Mouse (Mus musculus): ENCODE results near the gene Gm10974. TPM values are rescaled to one million over a fixed set of nuclear protein-coding genes. Genes with fewer than 3 reads are reported as not detected.

The Gm10974 gene
- polyA plus RNA-seq (2015; fragmentation: Nextera tagmentation; extraction: Ambion mirVana), result not detected in 2 replicates

- Histone ChIP-seq H3K36me3 (ENCODE audit: control insufficient read depth, insufficient read depth, low read length) (no peaks in the 10 kb centered on the region), H3K4me2 (ENCODE audit: low read length) (no peak within 1 kb of the TSS), H3K27ac (ENCODE audit: low read length) (no peak within 1 kb of the TSS), H3K4me3 (ENCODE audit: low read depth, low read length) (no peak within 1 kb of the TSS), H3K9me3 (replicated peaks; ENCODE audit: control insufficient read depth, low read length, poor library complexity, severe bottlenecking) (no peaks in the 10 kb centered on the region), H3K9ac (ENCODE audit: low read depth, low read length) (no peak within 1 kb of the TSS), H3K27me3 (ENCODE audit: control insufficient read depth, insufficient read depth, low read depth, low read length) (no peaks in the 10 kb centered on the region), H3K4me1 (ENCODE audit: control insufficient read depth, insufficient read depth, low read length) (no peaks in the 10 kb centered on the region)
- no peak for ATAC-seq
- 54% methylated on average over 2 of the region's 2 CpGs for WGBS
Measured at GRCm38 (mm10) chr7:66365904-66366303, at the start of gene Gm10974. Gene Gm10974, plus strand, starts transcription at chr7:66365905.

GRCm38 (mm10) chr7:66318147-66318546 lies 47.6 kb upstream of the Gm10974 start:
- Histone ChIP-seq H3K36me3 (ENCODE audit: control insufficient read depth, insufficient read depth, low read length) (no peaks in the 10 kb centered on the region), H3K9me3 (replicated peaks; ENCODE audit: control insufficient read depth, low read length, poor library complexity, severe bottlenecking) (0 out of 2 replicates have a peak, but pooled peaks cover 5% of the 10 kb centered on the region), H3K27me3 (ENCODE audit: control insufficient read depth, insufficient read depth, low read depth, low read length) (no peaks in the 10 kb centered on the region), H3K4me2 (ENCODE audit: low read length) (no peak overlapping the region), H3K4me3 (ENCODE audit: low read depth, low read length) (no peak overlapping the region), H3K9ac (ENCODE audit: low read depth, low read length) (no peak overlapping the region), H3K27ac (ENCODE audit: low read length) (no peak overlapping the region), H3K4me1 (ENCODE audit: control insufficient read depth, insufficient read depth, low read length) (peaks cover 6% of the 10 kb centered on the region)
- no peak for ATAC-seq
- 91% methylated on average over 6 of the region's 6 CpGs for WGBS

GRCm38 (mm10) chr7:66320996-66321395 lies 44.7 kb upstream of the Gm10974 start:
- Histone ChIP-seq H3K4me1 (ENCODE audit: control insufficient read depth, insufficient read depth, low read length) (peaks cover 6% of the 10 kb centered on the region), H3K9me3 (replicated peaks; ENCODE audit: control insufficient read depth, low read length, poor library complexity, severe bottlenecking) (no peaks in the 10 kb centered on the region), H3K27me3 (ENCODE audit: control insufficient read depth, insufficient read depth, low read depth, low read length) (no peaks in the 10 kb centered on the region), H3K4me2 (ENCODE audit: low read length) (no peak overlapping the region), H3K4me3 (ENCODE audit: low read depth, low read length) (no peak overlapping the region), H3K27ac (ENCODE audit: low read length) (0 out of 2 replicates have a peak overlapping the region, but pooled peaks have one; percentile 8), H3K9ac (ENCODE audit: low read depth, low read length) (no peak overlapping the region), H3K36me3 (ENCODE audit: control insufficient read depth, insufficient read depth, low read length) (no peaks in the 10 kb centered on the region)
- peak; percentile 48; the same call in 1 of the 2 replicates for ATAC-seq
- 48% methylated on average over 5 of the region's 5 CpGs for WGBS

- Histone ChIP-seq H3K4me2 (ENCODE audit: low read length) (no peak overlapping the region), H3K9me3 (replicated peaks; ENCODE audit: control insufficient read depth, low read length, poor library complexity, severe bottlenecking) (no peaks in the 10 kb centered on the region), H3K36me3 (ENCODE audit: control insufficient read depth, insufficient read depth, low read length) (no peaks in the 10 kb centered on the region), H3K4me1 (ENCODE audit: control insufficient read depth, insufficient read depth, low read length) (peaks cover 6% of the 10 kb centered on the region), H3K4me3 (ENCODE audit: low read depth, low read length) (no peak overlapping the region), H3K27ac (ENCODE audit: low read length) (no peak overlapping the region), H3K27me3 (ENCODE audit: control insufficient read depth, insufficient read depth, low read depth, low read length) (no peaks in the 10 kb centered on the region), H3K9ac (ENCODE audit: low read depth, low read length) (no peak overlapping the region)
- WGBS, result 76% methylated on average over 9 of the region's 9 CpGs
- no peak for ATAC-seq
Measured at GRCm38 (mm10) chr7:66323252-66324015, 42.3 kb upstream of the Gm10974 start.

GRCm38 (mm10) chr7:66325419-66326053 lies 40.2 kb upstream of the Gm10974 start:
- no peaks in the 10 kb centered on the region for H3K36me3 ChIP-seq (ENCODE audit: control insufficient read depth, insufficient read depth, low read length)
- H3K4me1 ChIP-seq (ENCODE audit: control insufficient read depth, insufficient read depth, low read length), result peaks cover 6% of the 10 kb centered on the region
- ATAC-seq, result no peak
- H3K9me3 ChIP-seq (replicated peaks; ENCODE audit: control insufficient read depth, low read length, poor library complexity, severe bottlenecking), result no peaks in the 10 kb centered on the region
- no peaks in the 10 kb centered on the region for H3K27me3 ChIP-seq (ENCODE audit: control insufficient read depth, insufficient read depth, low read depth, low read length)
- WGBS, result 68% methylated on average over 3 of the region's 3 CpGs
- no peak overlapping the region for H3K9ac ChIP-seq (ENCODE audit: low read depth, low read length)
- H3K27ac ChIP-seq (ENCODE audit: low read length), result no peak overlapping the region
- no peak overlapping the region for H3K4me3 ChIP-seq (ENCODE audit: low read depth, low read length)
- no peak overlapping the region for H3K4me2 ChIP-seq (ENCODE audit: low read length)

GRCm38 (mm10) chr7:66327516-66327915 lies 38.2 kb upstream of the Gm10974 start:
- H3K27me3 ChIP-seq (ENCODE audit: control insufficient read depth, insufficient read depth, low read depth, low read length), result no peaks in the 10 kb centered on the region
- H3K9me3 ChIP-seq (replicated peaks; ENCODE audit: control insufficient read depth, low read length, poor library complexity, severe bottlenecking), result no peaks in the 10 kb centered on the region
- H3K9ac ChIP-seq (ENCODE audit: low read depth, low read length), result no peak overlapping the region
- no peak overlapping the region for H3K27ac ChIP-seq (ENCODE audit: low read length)
- WGBS, result 53% methylated on average over 2 of the region's 2 CpGs
- no peak for ATAC-seq
- no peak overlapping the region for H3K4me2 ChIP-seq (ENCODE audit: low read length)
- H3K4me3 ChIP-seq (ENCODE audit: low read depth, low read length), result no peak overlapping the region
- H3K4me1 ChIP-seq (ENCODE audit: control insufficient read depth, insufficient read depth, low read length), result no peaks in the 10 kb centered on the region
- H3K36me3 ChIP-seq (ENCODE audit: control insufficient read depth, insufficient read depth, low read length), result no peaks in the 10 kb centered on the region

- no peak overlapping the region for H3K4me3 ChIP-seq (ENCODE audit: low read depth, low read length)
- no peak overlapping the region for H3K9ac ChIP-seq (ENCODE audit: low read depth, low read length)
- no peaks in the 10 kb centered on the region for H3K27me3 ChIP-seq (ENCODE audit: control insufficient read depth, insufficient read depth, low read depth, low read length)
- no peak overlapping the region for H3K4me2 ChIP-seq (ENCODE audit: low read length)
- H3K4me1 ChIP-seq (ENCODE audit: control insufficient read depth, insufficient read depth, low read length), result no peaks in the 10 kb centered on the region
- WGBS, result 91% methylated on average over 9 of the region's 9 CpGs
- H3K9me3 ChIP-seq (replicated peaks; ENCODE audit: control insufficient read depth, low read length, poor library complexity, severe bottlenecking), result no peaks in the 10 kb centered on the region
- ATAC-seq, result no peak
- H3K36me3 ChIP-seq (ENCODE audit: control insufficient read depth, insufficient read depth, low read length), result no peaks in the 10 kb centered on the region
- H3K27ac ChIP-seq (ENCODE audit: low read length), result no peak overlapping the region
Measured at GRCm38 (mm10) chr7:66330610-66331009, 35.1 kb upstream of the Gm10974 start.

GRCm38 (mm10) chr7:66332340-66332739 lies 33.4 kb upstream of the Gm10974 start:
- Histone ChIP-seq H3K27me3 (ENCODE audit: control insufficient read depth, insufficient read depth, low read depth, low read length) (no peaks in the 10 kb centered on the region), H3K4me2 (ENCODE audit: low read length) (no peak overlapping the region), H3K27ac (ENCODE audit: low read length) (no peak overlapping the region), H3K36me3 (ENCODE audit: control insufficient read depth, insufficient read depth, low read length) (no peaks in the 10 kb centered on the region), H3K4me1 (ENCODE audit: control insufficient read depth, insufficient read depth, low read length) (no peaks in the 10 kb centered on the region), H3K9ac (ENCODE audit: low read depth, low read length) (no peak overlapping the region), H3K9me3 (replicated peaks; ENCODE audit: control insufficient read depth, low read length, poor library complexity, severe bottlenecking) (no peaks in the 10 kb centered on the region), H3K4me3 (ENCODE audit: low read depth, low read length) (no peak overlapping the region)
- no peak for ATAC-seq
- 91% methylated on average over 8 of the region's 8 CpGs for WGBS

- Histone ChIP-seq H3K9me3 (replicated peaks; ENCODE audit: control insufficient read depth, low read length, poor library complexity, severe bottlenecking) (no peaks in the 10 kb centered on the region), H3K9ac (ENCODE audit: low read depth, low read length) (no peak overlapping the region), H3K4me1 (ENCODE audit: control insufficient read depth, insufficient read depth, low read length) (no peaks in the 10 kb centered on the region), H3K4me3 (ENCODE audit: low read depth, low read length) (no peak overlapping the region), H3K27ac (ENCODE audit: low read length) (no peak overlapping the region), H3K36me3 (ENCODE audit: control insufficient read depth, insufficient read depth, low read length) (no peaks in the 10 kb centered on the region), H3K4me2 (ENCODE audit: low read length) (no peak overlapping the region), H3K27me3 (ENCODE audit: control insufficient read depth, insufficient read depth, low read depth, low read length) (no peaks in the 10 kb centered on the region)
- WGBS, result 92% methylated on average over 4 of the region's 4 CpGs
- no peak for ATAC-seq
Measured at GRCm38 (mm10) chr7:66333906-66334500, 31.7 kb upstream of the Gm10974 start.

Data from midbrain, embryonic 16.5 days (tissue).